Mouse (Mus musculus): ENCODE data around the gene Skp2. TPM values are rescaled to one million over a fixed set of nuclear protein-coding genes. Genes with fewer than 3 reads are reported as not detected.

The Skp2 gene
- polyA plus RNA-seq, 1 experiment from 2014 or later = 16.5 TPM

DNA sequence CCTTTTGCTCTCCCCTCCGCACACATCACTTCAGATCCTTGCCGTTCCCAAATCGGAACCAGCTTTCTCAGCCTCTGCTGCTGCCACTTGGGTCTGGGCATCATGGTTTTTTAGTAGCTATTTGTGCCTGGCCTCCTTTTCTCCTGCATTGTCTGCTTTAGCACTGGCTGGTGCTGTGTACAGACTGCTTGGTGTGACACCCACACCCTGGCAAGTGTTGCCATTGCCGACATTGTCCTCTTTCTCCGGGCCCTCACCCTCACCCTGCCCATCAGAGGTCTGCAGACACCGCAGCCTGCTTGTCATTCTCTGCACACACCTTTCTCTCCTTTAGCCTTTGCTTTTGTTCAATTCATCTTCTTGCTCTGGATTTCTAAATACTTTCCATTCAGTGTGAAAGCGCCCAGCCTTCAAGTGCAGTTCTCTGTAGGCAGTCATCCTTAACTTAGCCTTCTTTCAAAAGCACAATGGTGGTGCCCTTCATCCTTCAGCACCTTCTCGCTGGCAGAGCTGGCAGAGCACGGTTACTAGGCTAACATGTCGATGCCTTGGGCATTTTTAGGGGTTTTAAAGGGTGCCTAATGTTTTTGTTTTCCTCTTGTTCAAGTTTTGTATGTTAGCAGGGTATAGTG lies 54.7 kb downstream of the Skp2 start:
- 95% methylated on average over 10 of the region's 10 CpGs for WGBS (ENCODE audit: insufficient replicate concordance)

DNA sequence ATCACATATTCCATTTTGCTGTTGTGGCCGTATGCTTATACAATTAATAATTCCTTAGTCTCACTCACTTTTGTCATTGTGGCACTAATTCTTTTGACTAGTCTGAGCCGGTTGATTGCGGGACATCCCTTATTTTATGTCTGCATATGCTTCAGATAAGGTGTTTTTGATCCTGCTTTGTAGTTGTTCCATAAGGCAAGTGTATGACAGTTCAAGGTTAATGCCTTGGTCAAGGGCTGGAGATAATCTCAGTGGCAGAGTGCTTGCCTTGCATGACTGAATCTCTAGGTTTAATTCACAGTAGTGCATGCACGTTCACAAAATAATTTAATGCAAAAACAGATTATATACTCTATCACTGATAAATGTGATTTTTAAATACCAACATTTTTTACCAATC lies 58.4 kb downstream of the Skp2 start:
- H3K4me3 ChIP-seq (ENCODE audit: low read depth, low read length) = no peak overlapping the region
- ATAC-seq (ENCODE audit: low read depth) = no peak
- no peak overlapping the region for H3K27ac ChIP-seq (ENCODE audit: low read length)
- no peaks in the 10 kb centered on the region for H3K27me3 ChIP-seq (ENCODE audit: control insufficient read depth, insufficient read depth, low read depth, low read length)
- H3K4me2 ChIP-seq (ENCODE audit: low read depth, low read length) = no peak overlapping the region
- H3K36me3 ChIP-seq (ENCODE audit: control insufficient read depth, insufficient read depth) = peaks cover 82% of the 10 kb centered on the region
- H3K4me1 ChIP-seq (ENCODE audit: control insufficient read depth, low read depth, low read length) = peaks cover 16% of the 10 kb centered on the region
- 90% methylated on average over 4 of the region's 4 CpGs for WGBS (ENCODE audit: insufficient replicate concordance)
- H3K9ac ChIP-seq (ENCODE audit: low read depth, low read length) = no peak overlapping the region
- H3K9me3 ChIP-seq (replicated peaks; ENCODE audit: control insufficient read depth, low read length) = no peaks in the 10 kb centered on the region

More for the DNA sequence above, 54.7 kb downstream of the Skp2 start:
- no peak overlapping the region for H3K27ac ChIP-seq (ENCODE audit: low read length)
- no peaks in the 10 kb centered on the region for H3K9me3 ChIP-seq (replicated peaks; ENCODE audit: control insufficient read depth, low read length)
- H3K27me3 ChIP-seq (ENCODE audit: control insufficient read depth, insufficient read depth, low read depth, low read length) = no peaks in the 10 kb centered on the region
- H3K36me3 ChIP-seq (ENCODE audit: control insufficient read depth, insufficient read depth) = peaks cover 94% of the 10 kb centered on the region
- no peaks in the 10 kb centered on the region; the same call in none of the 2 replicates for H3K4me1 ChIP-seq (ENCODE audit: control insufficient read depth, low read depth, low read length)
- no peak overlapping the region for H3K9ac ChIP-seq (ENCODE audit: low read depth, low read length)
- no peak overlapping the region for H3K4me2 ChIP-seq (ENCODE audit: low read depth, low read length)
- no peak for ATAC-seq (ENCODE audit: low read depth)
- no peak overlapping the region for H3K4me3 ChIP-seq (ENCODE audit: low read depth, low read length)

DNA sequence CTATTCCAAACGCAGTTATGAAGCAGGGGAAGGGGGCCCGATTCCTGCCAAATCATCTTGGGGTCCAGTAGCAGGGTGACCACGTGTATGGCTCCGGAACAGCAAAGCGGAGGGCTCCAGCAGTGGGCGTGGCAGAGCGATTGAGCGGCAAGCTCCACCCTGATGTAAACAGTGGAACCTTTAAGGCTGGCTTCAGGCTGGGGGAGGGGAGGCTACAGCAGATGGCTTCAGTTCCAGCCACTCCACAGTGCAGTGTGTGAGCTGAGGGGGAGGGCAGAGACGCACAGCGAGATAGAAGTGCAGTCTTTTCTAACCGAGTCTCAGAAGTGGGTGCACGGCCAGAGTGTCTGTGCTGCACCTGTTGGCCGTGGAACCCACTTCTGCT lies 60.9 kb downstream of the Skp2 start:
- peak; percentile 79 for ATAC-seq (ENCODE audit: low read depth)
- H3K9me3 ChIP-seq (replicated peaks; ENCODE audit: control insufficient read depth, low read length) = no peaks in the 10 kb centered on the region
- 24% methylated on average over 13 of the region's 13 CpGs for WGBS (ENCODE audit: insufficient replicate concordance)
- H3K27ac ChIP-seq (ENCODE audit: low read length) = peak overlapping the region; percentile 3
- peaks cover 19% of the 10 kb centered on the region for H3K4me1 ChIP-seq (ENCODE audit: control insufficient read depth, low read depth, low read length)
- H3K27me3 ChIP-seq (ENCODE audit: control insufficient read depth, insufficient read depth, low read depth, low read length) = no peaks in the 10 kb centered on the region
- H3K4me3 ChIP-seq (ENCODE audit: low read depth, low read length) = peak overlapping the region; percentile 20; the same call in 1 of the 2 replicates
- H3K4me2 ChIP-seq (ENCODE audit: low read depth, low read length) = peak overlapping the region; percentile 41
- peak overlapping the region; percentile 29; the same call in 1 of the 2 replicates for H3K9ac ChIP-seq (ENCODE audit: low read depth, low read length)
- H3K36me3 ChIP-seq (ENCODE audit: control insufficient read depth, insufficient read depth) = peaks cover 75% of the 10 kb centered on the region

DNA sequence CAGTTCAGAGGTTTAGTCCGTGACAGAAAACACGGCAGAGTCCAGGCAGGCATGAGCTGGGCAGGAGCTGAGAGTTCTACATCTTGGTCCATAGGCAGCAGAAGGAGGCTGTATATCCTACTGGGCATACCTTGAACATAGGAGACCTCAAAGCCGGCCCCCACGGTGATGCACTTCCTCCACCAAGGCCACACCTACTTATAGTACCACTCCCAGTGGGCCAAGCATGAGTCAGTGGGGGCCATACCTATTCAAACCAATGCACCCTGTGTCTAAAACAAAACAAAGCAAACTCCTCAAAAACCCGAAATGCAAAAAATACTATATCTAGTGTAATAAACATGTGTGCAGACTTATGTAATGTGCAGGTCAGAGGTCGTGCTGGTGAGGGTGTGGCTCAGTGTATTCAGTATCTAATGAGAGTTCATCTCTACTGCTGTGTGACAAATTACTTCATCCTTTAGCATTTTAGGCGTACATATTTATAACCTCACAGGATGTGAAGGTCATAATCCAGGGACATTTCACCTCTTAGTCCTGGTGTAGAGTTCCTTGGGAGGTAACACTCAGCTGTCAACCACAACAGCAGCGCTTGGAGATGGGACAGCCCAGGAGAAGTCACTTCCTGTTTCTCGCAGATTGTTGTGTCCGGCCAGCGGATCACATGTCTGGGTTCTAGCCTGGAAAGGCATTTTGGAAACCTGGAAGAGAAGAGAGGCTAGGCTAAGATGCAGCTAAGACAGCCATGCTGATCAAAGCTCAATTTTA lies 61.4 kb downstream of the Skp2 start:
- Histone ChIP-seq H3K27me3 (ENCODE audit: control insufficient read depth, insufficient read depth, low read depth, low read length) (no peaks in the 10 kb centered on the region), H3K4me2 (ENCODE audit: low read depth, low read length) (peak overlapping the region; percentile 41), H3K9me3 (replicated peaks; ENCODE audit: control insufficient read depth, low read length) (no peaks in the 10 kb centered on the region), H3K27ac (ENCODE audit: low read length) (peak overlapping the region; percentile 3), H3K4me1 (ENCODE audit: control insufficient read depth, low read depth, low read length) (peaks cover 19% of the 10 kb centered on the region), H3K4me3 (ENCODE audit: low read depth, low read length) (peak overlapping the region; percentile 20; the same call in 1 of the 2 replicates), H3K9ac (ENCODE audit: low read depth, low read length) (no peak overlapping the region), H3K36me3 (ENCODE audit: control insufficient read depth, insufficient read depth) (peaks cover 69% of the 10 kb centered on the region)
- ATAC-seq (ENCODE audit: low read depth) = peak; percentile 33
- 65% methylated on average over 11 of the region's 11 CpGs for WGBS (ENCODE audit: insufficient replicate concordance)

DNA sequence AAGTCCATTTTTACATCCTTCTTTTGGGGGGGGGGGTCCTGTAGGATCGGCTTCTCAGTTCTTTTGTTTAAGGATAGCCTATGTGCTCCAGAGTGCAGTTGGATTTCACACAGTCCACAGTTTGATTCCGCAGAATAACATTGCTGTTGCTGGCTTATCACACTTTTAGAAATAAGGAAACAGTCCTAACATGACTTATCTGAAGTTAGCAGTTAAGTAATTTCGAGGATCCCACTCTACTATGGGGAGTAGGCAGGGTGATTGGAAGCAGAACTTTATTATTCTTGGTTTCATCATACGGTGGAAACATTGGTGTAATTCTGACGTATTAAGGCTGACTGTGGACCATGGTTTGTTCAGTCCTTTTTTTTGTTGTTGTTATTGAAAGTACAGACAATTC lies 64.6 kb downstream of the Skp2 start:
- WGBS (ENCODE audit: insufficient replicate concordance) = 56% methylated on average over 5 of the region's 5 CpGs

DNA sequence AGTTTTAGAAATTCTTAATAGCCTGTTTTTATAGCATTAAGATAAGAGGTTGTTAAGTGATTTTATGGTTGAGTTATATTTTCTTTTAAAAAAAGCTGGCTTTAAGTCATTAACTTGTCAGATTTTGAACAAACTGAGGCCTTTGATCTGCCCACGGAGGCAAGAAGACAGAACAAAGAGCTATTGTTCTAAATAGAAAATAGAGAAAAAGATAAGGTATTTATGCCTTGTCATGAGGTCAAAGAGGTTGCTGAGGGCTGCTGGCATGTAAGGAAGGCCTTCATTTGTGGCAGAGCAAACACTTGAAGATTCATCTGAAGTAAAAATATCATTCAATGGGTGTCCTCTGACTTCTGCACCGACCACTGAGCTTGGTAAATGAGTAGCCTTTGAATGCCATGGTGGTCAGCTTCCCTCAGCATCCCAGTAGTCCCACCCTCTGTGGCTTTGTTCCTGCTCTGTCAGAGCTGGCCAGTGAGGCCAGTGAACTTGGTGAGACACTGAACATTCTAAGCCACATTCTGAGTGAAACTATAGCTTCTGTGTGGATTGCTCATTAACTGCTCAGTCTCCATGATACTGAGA lies 66.0 kb downstream of the Skp2 start:
- Histone ChIP-seq H3K27me3 (ENCODE audit: control insufficient read depth, insufficient read depth, low read depth, low read length) (no peaks in the 10 kb centered on the region), H3K36me3 (ENCODE audit: control insufficient read depth, insufficient read depth) (peaks cover 66% of the 10 kb centered on the region), H3K27ac (ENCODE audit: low read length) (0 out of 2 replicates have a peak overlapping the region, but pooled peaks have one; percentile 2), H3K9ac (ENCODE audit: low read depth, low read length) (no peak overlapping the region), H3K9me3 (replicated peaks; ENCODE audit: control insufficient read depth, low read length) (no peaks in the 10 kb centered on the region), H3K4me2 (ENCODE audit: low read depth, low read length) (no peak overlapping the region), H3K4me3 (ENCODE audit: low read depth, low read length) (no peak overlapping the region), H3K4me1 (ENCODE audit: control insufficient read depth, low read depth, low read length) (peaks cover 35% of the 10 kb centered on the region)
- ATAC-seq (ENCODE audit: low read depth) = no peak
- 57% methylated on average over 2 of the region's 2 CpGs for WGBS (ENCODE audit: insufficient replicate concordance)

More for the DNA sequence above, 64.6 kb downstream of the Skp2 start:
- no peak overlapping the region for H3K4me2 ChIP-seq (ENCODE audit: low read depth, low read length)
- no peak overlapping the region for H3K9ac ChIP-seq (ENCODE audit: low read depth, low read length)
- no peak overlapping the region for H3K27ac ChIP-seq (ENCODE audit: low read length)
- no peak overlapping the region for H3K4me3 ChIP-seq (ENCODE audit: low read depth, low read length)
- peaks cover 67% of the 10 kb centered on the region for H3K36me3 ChIP-seq (ENCODE audit: control insufficient read depth, insufficient read depth)
- no peak for ATAC-seq (ENCODE audit: low read depth)
- H3K4me1 ChIP-seq (ENCODE audit: control insufficient read depth, low read depth, low read length) = peaks cover 38% of the 10 kb centered on the region
- H3K9me3 ChIP-seq (replicated peaks; ENCODE audit: control insufficient read depth, low read length) = no peaks in the 10 kb centered on the region
- H3K27me3 ChIP-seq (ENCODE audit: control insufficient read depth, insufficient read depth, low read depth, low read length) = no peaks in the 10 kb centered on the region

DNA sequence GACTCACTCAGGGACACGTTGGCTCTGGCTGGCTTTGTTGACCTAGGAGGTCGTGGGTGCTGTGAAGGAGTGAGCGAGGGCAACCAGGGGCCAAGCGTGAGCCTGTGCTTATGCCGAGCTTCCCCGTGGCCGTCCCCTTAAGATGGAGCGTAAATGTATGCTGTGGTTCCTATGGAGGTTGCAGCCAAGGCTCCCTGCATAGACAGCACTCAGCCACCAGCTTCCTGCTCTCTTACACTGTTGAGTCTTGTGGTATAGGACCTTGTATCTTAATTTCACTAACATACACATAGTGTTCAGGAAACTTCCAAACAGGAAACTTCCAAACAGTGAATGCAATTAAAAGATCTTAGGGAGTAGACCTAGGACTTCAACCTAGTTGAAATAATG lies 66.5 kb downstream of the Skp2 start:
- Histone ChIP-seq H3K9me3 (replicated peaks; ENCODE audit: control insufficient read depth, low read length) (no peaks in the 10 kb centered on the region), H3K4me1 (ENCODE audit: control insufficient read depth, low read depth, low read length) (peaks cover 29% of the 10 kb centered on the region), H3K36me3 (ENCODE audit: control insufficient read depth, insufficient read depth) (peaks cover 67% of the 10 kb centered on the region), H3K4me3 (ENCODE audit: low read depth, low read length) (no peak overlapping the region), H3K9ac (ENCODE audit: low read depth, low read length) (no peak overlapping the region), H3K27me3 (ENCODE audit: control insufficient read depth, insufficient read depth, low read depth, low read length) (no peaks in the 10 kb centered on the region), H3K4me2 (ENCODE audit: low read depth, low read length) (no peak overlapping the region), H3K27ac (ENCODE audit: low read length) (no peak overlapping the region)
- ATAC-seq (ENCODE audit: low read depth) = no peak
- 83% methylated on average over 8 of the region's 8 CpGs for WGBS (ENCODE audit: insufficient replicate concordance)

DNA sequence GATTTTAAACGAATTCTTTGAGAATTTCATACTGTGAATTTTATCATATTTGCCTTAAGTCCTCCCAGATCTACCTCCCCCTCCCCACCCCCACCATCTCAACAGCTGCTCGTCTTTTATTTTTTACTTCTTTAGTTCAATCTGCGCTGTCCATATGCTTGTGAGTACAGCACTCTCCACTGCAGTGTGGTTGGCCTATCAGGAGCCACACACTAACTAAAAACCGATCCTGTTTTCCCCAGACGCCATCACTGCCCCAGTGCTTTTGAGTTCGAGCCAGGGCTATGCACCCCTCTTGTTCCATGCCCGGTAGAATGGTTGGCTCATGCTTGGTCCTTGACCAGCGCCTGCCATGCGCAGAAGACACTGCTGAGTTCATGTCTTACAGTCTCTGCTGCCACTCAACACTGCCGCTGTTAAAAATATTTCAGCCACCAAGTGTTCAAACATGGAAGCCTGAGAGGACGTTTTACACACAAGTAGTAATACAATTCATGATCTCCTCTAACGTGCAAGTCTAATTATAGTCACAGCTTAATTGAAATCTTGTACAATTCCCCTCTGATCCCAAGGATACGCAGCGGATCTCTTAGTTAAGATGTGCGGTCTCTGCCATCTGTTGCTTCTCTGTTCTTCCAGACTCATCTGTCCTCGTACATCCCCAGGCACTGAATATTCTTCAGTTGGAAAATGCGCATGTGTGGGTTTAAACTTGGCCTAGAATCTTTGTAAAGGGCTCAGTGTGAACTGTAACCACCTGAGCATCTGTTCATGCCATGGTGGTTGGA lies 67.1 kb downstream of the Skp2 start:
- Histone ChIP-seq H3K4me2 (ENCODE audit: low read depth, low read length) (no peak overlapping the region), H3K4me1 (ENCODE audit: control insufficient read depth, low read depth, low read length) (peaks cover 25% of the 10 kb centered on the region), H3K4me3 (ENCODE audit: low read depth, low read length) (no peak overlapping the region), H3K27me3 (ENCODE audit: control insufficient read depth, insufficient read depth, low read depth, low read length) (no peaks in the 10 kb centered on the region), H3K9ac (ENCODE audit: low read depth, low read length) (no peak overlapping the region), H3K9me3 (replicated peaks; ENCODE audit: control insufficient read depth, low read length) (no peaks in the 10 kb centered on the region), H3K27ac (ENCODE audit: low read length) (no peak overlapping the region), H3K36me3 (ENCODE audit: control insufficient read depth, insufficient read depth) (peaks cover 65% of the 10 kb centered on the region)
- no peak for ATAC-seq (ENCODE audit: low read depth)
- 85% methylated on average over 17 of the region's 17 CpGs for WGBS (ENCODE audit: insufficient replicate concordance)
